Mouse (Mus musculus) layer of hippocampus, adult 9-11 months (tissue): ENCODE data around the gene Luzp1.

Source experiments
- DNase-seq: peaks from one replicate; pipeline ENCODE4 v3.0.0; 2022

The Luzp1 gene

GRCm38 (mm10) chr4:136553108-136553507, 83.5 kb downstream of the Luzp1 start:
- DNase-seq: no peak

GRCm38 (mm10) chr4:136557638-136558037, 88.1 kb downstream of the Luzp1 start:
- no peak for DNase-seq

GRCm38 (mm10) chr4:136559690-136560089, 90.1 kb downstream of the Luzp1 start:
- DNase-seq: no peak

- DNase-seq: no peak
Measured at GRCm38 (mm10) chr4:136560270-136560991, 90.9 kb downstream of the Luzp1 start.

GRCm38 (mm10) chr4:136562755-136563154, 93.2 kb downstream of the Luzp1 start:
- DNase-seq: no peak

GRCm38 (mm10) chr4:136568629-136569028, 99.1 kb downstream of the Luzp1 start:
- DNase-seq: no peak

- DNase-seq: no peak
Measured at GRCm38 (mm10) chr4:136569998-136570397, 100.4 kb downstream of the Luzp1 start.

GRCm38 (mm10) chr4:136581885-136582284, 112.3 kb downstream of the Luzp1 start:
- no peak for DNase-seq

- no peak for DNase-seq
Measured at GRCm38 (mm10) chr4:136587221-136587827, 117.8 kb downstream of the Luzp1 start.

GRCm38 (mm10) chr4:136588003-136588402, 118.4 kb downstream of the Luzp1 start:
- DNase-seq: no peak

- no peak for DNase-seq
Measured at GRCm38 (mm10) chr4:136592111-136592510, 122.5 kb downstream of the Luzp1 start.

GRCm38 (mm10) chr4:136594006-136594405, 124.4 kb downstream of the Luzp1 start:
- no peak for DNase-seq

- no peak for DNase-seq
Measured at GRCm38 (mm10) chr4:136595221-136595620, 125.7 kb downstream of the Luzp1 start.

- no peak for DNase-seq
Measured at GRCm38 (mm10) chr4:136598268-136598876, 128.8 kb downstream of the Luzp1 start.

- no peak for DNase-seq
Measured at GRCm38 (mm10) chr4:136599869-136600268, 130.3 kb downstream of the Luzp1 start.

GRCm38 (mm10) chr4:136600536-136600935, 131.0 kb downstream of the Luzp1 start:
- no peak for DNase-seq

- peak; percentile 31 for DNase-seq
Measured at GRCm38 (mm10) chr4:136601476-136601875, 131.9 kb downstream of the Luzp1 start.

GRCm38 (mm10) chr4:136602018-136602554, 132.5 kb downstream of the Luzp1 start:
- DNase-seq: no peak

GRCm38 (mm10) chr4:136602568-136602967, 133.0 kb downstream of the Luzp1 start, which contains the start of gene Kdm1a:
Kdm1a (minus strand) TSS chr4:136602723.
- DNase-seq: peak; percentile 93
